Mouse (Mus musculus) liver, embryonic 14.5 days (tissue): ENCODE results near the gene Slc25a27.

ENCODE experiments used
- CTCF ChIP-seq: IDR thresholded peaks from 2 replicates; pipeline ENCODE4 v1.5.1; 2016; ENCODE audit warnings: antibody characterized with exemption, low read depth, control low read depth
- EP300 ChIP-seq: IDR thresholded peaks from 2 replicates; pipeline ENCODE4 v1.6.1; 2016; ENCODE audit warnings: antibody characterized with exemption, low read depth

DNA sequence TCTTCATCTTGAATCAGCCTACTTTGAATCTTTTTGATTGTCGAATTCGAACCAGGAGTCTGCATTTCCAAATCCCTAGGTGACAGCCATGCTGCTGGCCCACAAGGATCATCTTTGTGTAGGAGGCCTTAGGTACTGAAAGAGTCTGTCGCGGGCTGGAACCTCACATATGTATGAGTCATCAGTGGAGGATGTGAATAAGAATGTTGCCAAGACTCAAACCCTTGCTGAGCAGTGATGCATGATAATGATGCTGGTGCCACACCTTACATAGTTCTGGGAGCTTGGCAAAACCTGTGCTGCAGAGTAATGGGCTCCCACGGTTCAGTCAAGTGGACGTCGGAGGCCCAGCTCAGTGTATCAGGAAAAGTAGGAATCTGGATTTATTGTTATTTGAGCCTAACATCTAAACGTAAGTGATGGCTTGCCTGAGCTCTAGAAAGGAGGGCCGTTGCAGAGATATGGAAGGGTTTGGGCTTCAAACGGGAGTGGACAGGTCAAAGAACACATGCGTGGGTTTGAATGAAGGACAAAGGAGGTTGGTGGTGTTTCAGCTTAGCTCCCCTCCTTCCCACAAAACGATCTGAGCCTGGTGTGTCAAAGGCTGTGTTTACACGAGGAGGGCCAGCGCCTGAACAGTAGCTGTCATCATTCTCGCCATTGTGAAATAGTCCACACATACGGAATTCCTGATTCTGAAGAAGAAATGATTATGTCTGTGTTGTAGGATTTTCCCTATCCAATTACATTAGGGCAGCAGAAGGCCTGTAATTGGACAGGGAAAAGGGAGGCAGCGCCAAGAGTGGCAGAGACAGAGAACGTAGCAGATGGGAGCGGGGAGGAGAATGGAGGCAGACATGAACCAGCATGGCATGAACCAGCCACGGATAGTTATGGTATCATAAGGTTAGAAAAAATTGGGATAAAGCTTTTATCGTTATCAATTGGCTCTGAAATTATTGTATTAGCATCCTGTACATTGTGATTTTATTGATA lies 74.4 kb downstream of the Slc25a27 start:
- TF ChIP-seq EP300 (no peak), CTCF (no peak)
